Mouse (Mus musculus) midbrain, embryonic 14.5 days (tissue): ENCODE results near the gene Slc9a3. TPM values are rescaled to one million over a fixed set of nuclear protein-coding genes. Genes with fewer than 3 reads are reported as not detected.

ENCODE experiments used
- ATAC-seq: fragments of 200-750 bp; cut with Nextera tagmentation; 2 replicates; pipeline ENCODE4 v1.8.0; 2017; ENCODE audit warnings: moderate number of reproducible peaks, moderate library complexity; ENCODE audit not compliant: low FRiP score, low TSS enrichment
- DNase-seq: peaks from one replicate; pipeline ENCODE4 v3.0.0-alpha.2; 2015
- H3K27ac ChIP-seq: fragments of 300-500 bp; sonication (generic); replicated peaks from 2 replicates; pipeline ENCODE4 v1.5.1; 2014; ENCODE audit warnings: mild to moderate bottlenecking, low read depth, low read length, moderate library complexity
- H3K27me3 ChIP-seq: fragments of 300-500 bp; sonication (generic); 2 replicates; pipeline ENCODE4 v1.6.1; 2014; ENCODE audit warnings: low read length, control low read depth, mixed read lengths; ENCODE audit not compliant: control insufficient read depth, insufficient read depth
- H3K36me3 ChIP-seq: fragments of 300-500 bp; sonication (generic); 2 replicates; pipeline ENCODE4 v1.6.1; 2014; ENCODE audit warnings: low read length, control low read depth; ENCODE audit not compliant: control insufficient read depth, insufficient read depth
- H3K4me1 ChIP-seq: fragments of 300-500 bp; sonication (generic); 2 replicates; pipeline ENCODE4 v1.6.1; 2014; ENCODE audit warnings: mild to moderate bottlenecking, antibody characterized with exemption, low read length, control low read depth; ENCODE audit not compliant: control insufficient read depth, insufficient read depth
- H3K4me2 ChIP-seq: fragments of 300-500 bp; sonication (generic); 2 replicates; pipeline ENCODE4 v1.6.1; 2014; ENCODE audit warnings: mild to moderate bottlenecking, low read length, moderate library complexity
- H3K4me3 ChIP-seq: fragments of 300-500 bp; sonication (generic); replicated peaks from 2 replicates; pipeline ENCODE4 v1.5.1; 2014; ENCODE audit warnings: low read depth, low read length
- H3K9ac ChIP-seq: fragments of 300-500 bp; sonication (generic); replicated peaks from 2 replicates; pipeline ENCODE4 v1.6.1; 2014; ENCODE audit warnings: mild to moderate bottlenecking, low read length, moderate library complexity
- H3K9me3 ChIP-seq: fragments of 300-500 bp; sonication (generic); 2 replicates; pipeline ENCODE4 v1.6.1; 2016; ENCODE audit warnings: low read length, control low read depth, mixed read lengths; ENCODE audit not compliant: control insufficient read depth
- WGBS: fragments of 180-500 bp; shearing (Covaris S2); extraction: QIAGEN DNeasy Blood & Tissue Kit; methylation state at CpG from one replicate; pipeline ENCODE4 v1.1.7; 2014; 5-methylcytosine and 5-hydroxymethylcytosine counted together
- polyA plus RNA-seq: library from polyadenylated mRNA; unstranded; fragments of >200 nt; fragmentation: Nextera tagmentation; extraction: Ambion mirVana; gene quantifications from 2 replicates; pipeline ENCODE4 v1.2.1, GENCODE M21; 2014

Gene Slc9a3
- polyA plus RNA-seq: 0.17 and 0.36 TPM in 2 replicates

- no peaks in the 10 kb centered on the region for H3K36me3 ChIP-seq
- peak within 1 kb of the TSS; percentile 38 for H3K4me3 ChIP-seq
- ATAC-seq: no peak
- peaks cover 4% of the 10 kb centered on the region for H3K4me1 ChIP-seq
- H3K4me2 ChIP-seq: peak within 1 kb of the TSS; percentile 64
- H3K9me3 ChIP-seq: no peaks in the 10 kb centered on the region
- 0 out of 2 replicates have a peak within 1 kb of the TSS, but pooled peaks have one; percentile 16 for H3K9ac ChIP-seq
- H3K27ac ChIP-seq: no peak within 1 kb of the TSS
- peaks cover 26% of the 10 kb centered on the region for H3K27me3 ChIP-seq
- WGBS: under 1% methylated on average over 35 of the region's 35 CpGs
- DNase-seq: peak; percentile 26
Measured at GRCm38 (mm10) chr13:74121141-74121602, at the start of gene Slc9a3. Slc9a3 (plus strand) TSS chr13:74121457.

GRCm38 (mm10) chr13:74071714-74072113 is 49.5 kb upstream of the Slc9a3 start:
- WGBS: 81% methylated on average over 3 of the region's 3 CpGs

GRCm38 (mm10) chr13:74073369-74073768 is 47.9 kb upstream of the Slc9a3 start:
- no peaks in the 10 kb centered on the region for H3K4me1 ChIP-seq
- H3K27me3 ChIP-seq: no peaks in the 10 kb centered on the region
- 91% methylated on average over 7 of the region's 7 CpGs for WGBS
- H3K27ac ChIP-seq: no peak overlapping the region
- no peak overlapping the region for H3K9ac ChIP-seq
- DNase-seq: no peak
- H3K4me3 ChIP-seq: no peak overlapping the region
- no peaks in the 10 kb centered on the region for H3K36me3 ChIP-seq
- H3K9me3 ChIP-seq: no peaks in the 10 kb centered on the region
- H3K4me2 ChIP-seq: no peak overlapping the region
- no peak for ATAC-seq

More at GRCm38 (mm10) chr13:74071714-74072113, 49.5 kb upstream of the Slc9a3 start:
- ATAC-seq (no peak), DNase-seq (no peak)
- no peaks in the 10 kb centered on the region for H3K27me3 ChIP-seq
- no peaks in the 10 kb centered on the region for H3K9me3 ChIP-seq
- H3K9ac ChIP-seq: no peak overlapping the region
- H3K4me1 ChIP-seq: no peaks in the 10 kb centered on the region
- no peak overlapping the region for H3K4me2 ChIP-seq
- H3K36me3 ChIP-seq: no peaks in the 10 kb centered on the region
- H3K4me3 ChIP-seq: no peak overlapping the region
- H3K27ac ChIP-seq: no peak overlapping the region

GRCm38 (mm10) chr13:74090265-74090664 is 31.0 kb upstream of the Slc9a3 start:
- ATAC-seq: no peak
- Histone ChIP-seq H3K9me3 (no peaks in the 10 kb centered on the region), H3K4me3 (no peak overlapping the region), H3K36me3 (no peaks in the 10 kb centered on the region), H3K4me2 (no peak overlapping the region), H3K9ac (no peak overlapping the region), H3K27me3 (no peaks in the 10 kb centered on the region), H3K4me1 (no peaks in the 10 kb centered on the region), H3K27ac (no peak overlapping the region)
- WGBS: 80% methylated on average over 3 of the region's 3 CpGs
- DNase-seq: no peak

GRCm38 (mm10) chr13:74095936-74096335 is 25.3 kb upstream of the Slc9a3 start:
- Histone ChIP-seq H3K4me2 (no peak overlapping the region), H3K9ac (no peak overlapping the region), H3K9me3 (no peaks in the 10 kb centered on the region), H3K4me3 (no peak overlapping the region), H3K36me3 (no peaks in the 10 kb centered on the region), H3K27me3 (no peaks in the 10 kb centered on the region), H3K27ac (no peak overlapping the region), H3K4me1 (no peaks in the 10 kb centered on the region)
- no peak for DNase-seq
- WGBS: 62% methylated on average over 2 of the region's 2 CpGs
- no peak for ATAC-seq

GRCm38 (mm10) chr13:74096715-74097363 is 24.4 kb upstream of the Slc9a3 start:
- no peaks in the 10 kb centered on the region for H3K36me3 ChIP-seq
- H3K4me3 ChIP-seq: no peak overlapping the region
- H3K4me1 ChIP-seq: no peaks in the 10 kb centered on the region
- no peaks in the 10 kb centered on the region for H3K9me3 ChIP-seq
- ATAC-seq (no peak), DNase-seq (peak; percentile 79)
- H3K27ac ChIP-seq: no peak overlapping the region
- H3K27me3 ChIP-seq: no peaks in the 10 kb centered on the region
- WGBS: 37% methylated on average over 2 of the region's 2 CpGs
- H3K9ac ChIP-seq: no peak overlapping the region
- no peak overlapping the region for H3K4me2 ChIP-seq

- ATAC-seq: no peak
- WGBS: 83% methylated on average over 6 of the region's 6 CpGs
- no peak overlapping the region for H3K9ac ChIP-seq
Measured at GRCm38 (mm10) chr13:74098913-74099312, 22.3 kb upstream of the Slc9a3 start.

GRCm38 (mm10) chr13:74102108-74102830 is 19.0 kb upstream of the Slc9a3 start:
- Histone ChIP-seq H3K9ac (no peak overlapping the region), H3K27me3 (no peaks in the 10 kb centered on the region), H3K4me2 (no peak overlapping the region), H3K9me3 (no peaks in the 10 kb centered on the region), H3K36me3 (no peaks in the 10 kb centered on the region), H3K4me3 (no peak overlapping the region), H3K4me1 (no peaks in the 10 kb centered on the region), H3K27ac (no peak overlapping the region)
- DNase-seq (no peak), ATAC-seq (no peak)
- WGBS: 83% methylated on average over 8 of the region's 8 CpGs

More at GRCm38 (mm10) chr13:74098913-74099312, 22.3 kb upstream of the Slc9a3 start:
- Histone ChIP-seq H3K27ac (no peak overlapping the region), H3K4me2 (no peak overlapping the region), H3K27me3 (no peaks in the 10 kb centered on the region), H3K4me1 (no peaks in the 10 kb centered on the region), H3K9me3 (no peaks in the 10 kb centered on the region), H3K36me3 (no peaks in the 10 kb centered on the region), H3K4me3 (no peak overlapping the region)
- no peak for DNase-seq
